Mouse (Mus musculus) cerebellum, adult 11-12 months (tissue): ENCODE measurements at regions not wholly inside any gene's neighbourhood (a gene's known extent, or its start where the extent isn't known, plus 50 kb on each side); places are given as distances from the start of the nearest gene placed in this dataset.

Experiments
- DNase-seq: peaks from one replicate; pipeline ENCODE4 v3.0.0; 2022

- no peak for DNase-seq
These were observed 657.1 kb upstream of the Cdh11 start for GRCm38 (mm10) chr8:103442420-103443125.

GRCm38 (mm10) chr8:103444577-103444976, 656.8 kb upstream of the Cdh5 start:
- DNase-seq: no peak

DNA sequence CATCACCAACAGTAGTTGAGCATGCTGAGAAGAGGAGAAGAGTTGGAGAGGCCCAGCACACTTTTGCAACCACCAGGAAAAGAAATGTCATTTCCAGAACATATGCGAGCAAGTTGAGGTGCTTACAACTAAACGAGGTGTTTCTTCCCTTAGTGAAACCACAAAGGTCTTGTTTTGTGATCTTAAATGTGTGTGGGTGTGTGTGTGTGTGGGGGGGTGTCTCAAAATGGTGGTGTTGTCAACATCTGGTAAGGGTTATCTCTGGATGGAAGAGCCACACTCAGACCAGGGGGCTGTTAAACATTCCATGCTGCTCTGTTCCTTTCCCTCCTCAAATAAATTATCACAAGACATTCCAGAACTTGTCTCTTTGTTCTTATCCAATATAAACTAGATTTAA, 656.0 kb upstream of the Cdh5 start:
- no peak for DNase-seq

- no peak for DNase-seq
These were observed 653.5 kb upstream of the Cdh5 start for GRCm38 (mm10) chr8:103447916-103448315.

GRCm38 (mm10) chr8:103451381-103452018, 649.9 kb upstream of the Cdh5 start:
- DNase-seq: no peak

DNA sequence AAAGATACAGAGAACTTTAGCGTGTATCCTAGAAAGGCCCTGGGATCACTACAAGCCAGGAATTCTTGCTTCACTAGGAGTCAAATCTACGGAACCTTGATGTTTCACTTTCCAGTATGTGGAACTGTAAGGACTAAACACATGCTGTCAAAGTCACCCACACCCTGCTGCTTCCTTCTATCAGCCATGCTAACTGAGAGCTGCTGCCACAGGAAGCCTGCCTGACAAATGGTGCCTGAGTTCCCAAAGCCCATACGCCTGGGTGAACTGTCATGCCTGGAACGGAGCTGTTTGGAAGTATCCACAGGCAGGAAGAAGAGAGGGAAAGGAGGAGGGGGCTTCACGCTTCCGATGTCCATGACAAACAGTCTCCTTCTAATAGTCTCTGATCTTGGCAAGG, 644.2 kb upstream of the Cdh5 start:
- no peak for DNase-seq

GRCm38 (mm10) chr8:103463557-103463956, 637.9 kb upstream of the Cdh5 start:
- no peak for DNase-seq

GRCm38 (mm10) chr8:103464777-103465353, 636.6 kb upstream of the Cdh5 start:
- DNase-seq: no peak

DNA sequence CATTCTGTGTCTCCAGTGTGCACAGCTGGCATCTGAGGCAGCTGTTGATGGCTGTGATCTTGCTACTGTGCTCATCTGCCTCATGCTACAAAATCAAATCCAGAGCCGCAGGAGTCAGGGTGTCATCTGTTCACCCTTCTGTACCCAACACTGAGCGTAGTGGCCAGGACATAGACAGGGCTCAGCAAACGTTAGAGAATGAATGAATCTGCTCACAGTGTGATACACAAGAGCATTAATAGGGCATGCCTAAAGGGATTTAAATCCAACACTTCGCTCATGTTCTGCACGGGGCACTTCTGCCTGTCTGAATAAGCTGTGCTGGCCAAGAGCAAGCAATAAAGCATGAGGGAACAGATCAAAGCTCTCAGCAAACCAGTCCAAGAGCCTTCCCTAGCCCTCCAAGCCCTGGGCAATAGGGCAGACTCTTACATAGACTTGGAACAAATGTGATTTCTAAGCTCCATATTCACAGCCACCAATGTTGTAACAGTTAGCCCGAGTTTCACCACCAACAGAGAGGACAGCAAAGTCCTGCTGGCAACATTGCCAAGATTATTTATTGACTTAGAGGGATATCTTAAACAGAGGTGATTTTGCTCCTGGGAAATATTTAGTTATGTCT, 633.8 kb upstream of the Cdh5 start:
- no peak for DNase-seq

- DNase-seq: no peak
These were observed 632.4 kb upstream of the Cdh5 start for GRCm38 (mm10) chr8:103469049-103469448.

- no peak for DNase-seq
These were observed 631.1 kb upstream of the Cdh5 start for GRCm38 (mm10) chr8:103470316-103470715.

DNA sequence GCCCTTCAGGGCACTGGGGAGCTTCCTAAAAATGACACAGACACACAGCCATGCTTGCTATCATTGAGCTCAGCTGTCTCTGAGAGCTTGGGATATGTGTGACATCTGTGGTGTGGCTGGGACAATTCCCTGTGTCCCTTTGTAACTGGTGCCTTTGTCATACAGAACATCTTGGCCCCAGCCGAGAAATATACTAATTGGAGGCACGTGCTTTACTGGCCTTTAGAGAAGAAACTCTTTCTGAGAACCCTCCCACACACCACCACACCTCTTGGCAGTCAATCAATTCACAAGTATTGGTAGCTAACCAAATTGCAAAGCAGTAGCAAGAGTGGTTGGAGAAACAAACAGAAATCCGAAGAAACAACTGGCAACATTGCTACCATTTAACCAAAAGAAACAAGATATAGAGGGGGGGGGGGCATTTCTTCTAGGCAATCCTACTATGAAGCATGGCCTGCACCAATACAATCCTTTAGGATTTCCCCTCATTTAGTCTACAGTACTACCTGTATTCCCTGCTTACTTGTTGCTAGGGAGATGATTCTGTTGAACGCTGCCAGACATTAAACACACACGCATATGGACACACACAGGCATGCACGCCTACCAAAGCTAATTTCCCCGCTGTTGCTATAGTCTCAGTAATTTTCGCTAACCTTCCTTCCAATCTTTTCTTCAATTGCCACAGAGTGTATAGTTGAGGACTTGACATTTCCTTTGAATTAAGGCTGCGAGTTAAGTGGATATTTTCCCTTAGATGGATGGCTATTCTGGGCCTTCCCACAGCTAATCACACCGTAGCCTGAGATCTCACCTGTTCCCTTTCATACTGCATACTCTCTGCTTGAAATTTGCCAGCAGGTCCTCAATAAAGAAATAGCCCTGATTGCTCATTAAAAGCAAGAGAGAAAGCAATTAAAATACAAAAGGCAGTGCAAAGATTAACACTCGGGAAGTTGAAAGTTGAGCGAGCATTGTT, 625.3 kb upstream of the Cdh5 start:
- DNase-seq: no peak

DNA sequence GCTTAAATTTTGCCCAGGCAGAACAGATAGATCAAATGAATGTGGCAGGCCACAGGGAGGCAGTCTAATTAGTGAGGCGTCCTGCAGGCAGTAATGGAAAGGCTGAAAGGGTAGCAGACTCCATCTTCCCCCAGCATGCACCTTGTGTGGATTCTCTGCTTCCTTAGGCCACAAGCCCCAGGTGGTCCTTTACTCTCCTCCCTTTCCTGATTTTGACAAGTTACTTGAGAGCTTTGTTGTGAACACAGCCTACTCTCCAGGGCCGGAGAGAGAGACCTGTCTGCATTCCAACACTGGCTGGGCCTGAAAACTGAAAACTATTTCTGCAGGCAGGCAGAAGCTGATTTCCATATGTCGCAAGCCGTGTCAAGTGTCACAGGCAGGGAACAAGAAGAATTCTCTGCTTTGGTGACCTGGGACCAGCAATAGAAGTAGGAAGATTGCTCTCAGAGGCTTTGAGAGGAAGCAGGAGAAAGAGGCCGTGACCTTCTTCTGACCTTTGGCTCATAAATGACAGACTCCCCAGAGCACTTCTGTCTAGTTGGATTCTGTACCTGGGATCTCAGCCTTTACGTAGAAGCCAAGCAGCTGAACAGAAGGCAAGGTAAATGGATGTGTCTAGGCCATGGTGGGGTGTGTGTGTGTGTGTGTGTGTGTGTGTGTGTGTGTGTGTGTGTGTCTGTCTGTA, 619.2 kb upstream of the Cdh5 start:
- DNase-seq: peak; percentile 2

DNA sequence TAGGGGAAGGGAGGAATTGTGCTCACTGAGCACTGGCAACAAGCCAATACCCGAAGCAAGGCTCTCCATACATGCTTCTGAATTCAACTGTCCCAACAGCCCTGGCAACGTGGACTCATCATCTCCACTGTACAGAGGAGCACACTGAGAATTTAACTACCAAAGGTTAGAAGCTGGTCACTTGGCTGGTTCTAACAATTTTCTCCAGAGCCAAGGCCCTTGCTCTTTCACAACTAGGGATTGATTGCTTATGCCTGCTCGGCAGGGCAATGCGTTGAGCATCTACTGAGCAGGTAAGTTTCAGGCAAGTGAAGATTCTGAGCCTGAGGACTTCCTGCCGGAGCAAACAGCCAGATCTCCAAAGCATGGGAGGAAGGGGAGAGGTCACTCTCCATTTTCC, 616.0 kb upstream of the Cdh5 start:
- DNase-seq: no peak

DNA sequence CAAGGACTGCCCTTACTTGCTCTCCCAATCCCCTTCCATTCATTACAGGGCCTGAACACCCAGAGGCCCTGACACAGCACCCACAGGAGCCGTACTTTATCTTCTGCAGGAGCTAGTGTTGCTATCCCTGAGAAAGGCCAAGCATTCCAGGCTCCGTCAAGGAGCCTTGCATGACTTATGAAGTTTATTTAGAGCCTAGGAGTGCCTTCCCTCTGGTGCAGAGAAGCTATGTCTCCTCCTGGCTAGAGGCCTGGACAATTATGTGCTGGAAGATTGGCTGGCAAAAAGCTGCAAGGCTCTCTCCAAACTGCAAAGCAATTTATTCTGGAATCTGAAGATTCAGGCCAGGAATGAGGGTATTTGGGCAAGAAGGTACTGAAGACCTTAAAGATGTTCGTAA, 612.0 kb upstream of the Cdh5 start:
- DNase-seq: no peak

- no peak for DNase-seq
These were observed 608.4 kb upstream of the Cdh5 start for GRCm38 (mm10) chr8:103492914-103493517.

- DNase-seq: no peak
These were observed 607.4 kb upstream of the Cdh5 start for GRCm38 (mm10) chr8:103493932-103494493.

DNA sequence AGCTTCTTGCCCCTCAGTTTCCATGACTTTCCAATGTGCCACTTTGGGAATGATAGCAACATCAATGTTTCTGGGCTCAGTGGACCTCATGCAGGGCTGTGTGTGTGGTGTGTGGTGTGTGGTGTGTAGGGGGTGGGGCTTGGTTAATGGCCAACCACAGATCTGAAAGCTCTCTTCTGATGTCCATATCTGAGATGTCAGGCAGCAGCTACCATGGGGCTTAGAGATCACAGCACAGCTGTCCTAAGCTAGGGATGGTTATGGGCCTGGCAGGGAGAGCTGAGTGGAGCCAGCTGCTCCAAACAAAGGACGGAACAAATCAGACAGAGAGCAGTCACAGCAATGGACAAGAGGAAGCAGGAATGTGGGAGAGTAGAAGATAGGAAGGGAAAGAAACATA, 606.8 kb upstream of the Cdh5 start:
- DNase-seq: no peak

GRCm38 (mm10) chr8:103501328-103501727, 600.1 kb upstream of the Cdh5 start:
- no peak for DNase-seq

DNA sequence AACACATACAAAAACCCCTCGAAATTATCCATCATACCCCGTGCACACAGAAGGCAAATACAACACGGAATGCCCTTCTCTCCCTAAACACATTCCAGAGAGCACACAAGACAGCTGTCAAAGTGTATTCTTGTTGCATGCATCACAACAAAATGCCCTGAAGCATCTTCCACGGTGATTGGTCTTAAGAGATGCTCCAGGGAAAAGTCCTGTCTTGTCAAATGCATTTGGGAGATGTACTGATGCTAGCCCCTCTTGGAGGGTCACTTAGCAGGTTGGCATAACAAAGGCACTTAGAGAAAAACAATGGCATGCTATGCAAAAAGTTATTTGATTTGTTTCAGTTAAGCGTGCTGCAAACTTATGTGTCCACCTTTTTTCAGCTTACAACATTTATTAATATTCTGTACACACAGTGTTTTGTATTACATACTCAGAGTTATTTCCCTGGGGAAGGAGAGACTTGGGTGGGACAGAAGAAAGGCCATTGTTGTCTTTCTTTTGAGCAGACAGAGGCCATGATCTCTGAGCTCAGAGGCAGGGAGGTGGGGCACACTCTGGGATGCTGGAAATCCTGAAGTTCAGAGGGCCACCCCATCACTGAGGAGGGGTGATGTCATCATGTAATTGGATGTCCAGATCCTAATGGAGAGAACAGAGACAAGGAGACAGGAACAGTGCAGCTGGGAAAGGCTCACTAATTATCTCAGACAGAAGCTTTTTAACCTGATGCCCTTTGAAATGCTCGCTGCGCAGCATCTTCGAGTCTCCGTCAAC, 598.2 kb upstream of the Cdh5 start:
- no peak for DNase-seq

DNA sequence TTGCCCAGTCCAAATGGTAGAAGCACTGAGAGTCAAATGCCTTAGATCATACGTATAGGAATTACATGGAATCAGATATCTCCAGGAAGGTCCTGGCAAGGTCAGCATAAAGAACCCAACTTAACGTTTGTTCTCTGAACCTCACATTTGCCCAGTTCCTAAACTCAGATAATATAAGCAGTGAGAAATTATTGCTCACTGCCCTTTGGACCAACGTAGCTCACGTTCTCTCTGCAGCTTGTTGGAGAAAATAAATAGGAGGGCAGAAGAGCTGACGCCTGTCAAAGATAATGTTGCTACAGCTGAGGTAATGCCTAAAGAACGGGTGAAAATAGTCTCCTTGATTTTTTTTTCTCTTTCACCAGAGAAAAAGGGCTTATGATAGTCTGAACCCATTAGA, 595.1 kb upstream of the Cdh5 start:
- no peak for DNase-seq
